Mouse (Mus musculus) megakaryocyte, adult 5-6 weeks (primary cell): Measurements from ENCODE around the gene Vac14. TPM values are rescaled to one million over a fixed set of nuclear protein-coding genes. Genes with fewer than 3 reads are reported as not detected.

Source experiments
- ATAC-seq: 2 replicates; pipeline ENCODE4 v1.8.0; 2016; ENCODE audit warnings: mild to moderate bottlenecking, inconsistent platforms; ENCODE audit not compliant: poor library complexity, severe bottlenecking
- total RNA-seq, 2 experiments: library from RNA; stranded (forward) in 1 of 2; stranded (reverse) in 1 of 2; fragments of 153-499, 151-499 nt in 1 of 2; fragments of 221-1000, 200-1000 nt in 1 of 2; gene quantifications; 2 replicates each; pipeline versions ENCODE4 v1.2.3 to v1.2.4; 2015 to 2017

Vac14 gene
- total RNA-seq, 2 experiments from 2014 or later: 25.5 to 36.1 TPM

DNA sequence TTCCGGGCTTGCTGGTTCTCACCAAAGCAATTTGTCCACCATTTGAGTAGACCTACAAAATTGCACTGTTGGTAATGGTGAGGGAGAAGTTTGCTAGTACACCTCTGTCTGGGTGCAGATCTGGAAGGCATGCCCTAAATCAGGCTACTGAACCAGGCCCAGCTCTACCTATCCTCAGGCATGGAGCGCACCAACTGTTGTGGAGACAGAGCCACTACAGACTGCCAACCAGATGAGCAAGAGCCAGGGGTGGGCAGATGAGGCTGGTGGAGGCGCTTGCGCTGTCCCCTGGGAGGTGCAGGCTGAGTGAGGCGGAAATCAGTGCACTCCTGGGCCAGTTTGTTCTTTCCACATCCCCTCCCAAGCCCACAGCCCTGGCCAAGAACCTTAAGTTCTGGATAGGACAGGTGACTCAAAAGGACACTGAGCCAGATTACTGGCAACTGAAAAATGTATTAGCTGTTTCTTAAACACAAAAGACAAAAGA, 58.8 kb downstream of the Vac14 start:
- ATAC-seq: no peak

DNA sequence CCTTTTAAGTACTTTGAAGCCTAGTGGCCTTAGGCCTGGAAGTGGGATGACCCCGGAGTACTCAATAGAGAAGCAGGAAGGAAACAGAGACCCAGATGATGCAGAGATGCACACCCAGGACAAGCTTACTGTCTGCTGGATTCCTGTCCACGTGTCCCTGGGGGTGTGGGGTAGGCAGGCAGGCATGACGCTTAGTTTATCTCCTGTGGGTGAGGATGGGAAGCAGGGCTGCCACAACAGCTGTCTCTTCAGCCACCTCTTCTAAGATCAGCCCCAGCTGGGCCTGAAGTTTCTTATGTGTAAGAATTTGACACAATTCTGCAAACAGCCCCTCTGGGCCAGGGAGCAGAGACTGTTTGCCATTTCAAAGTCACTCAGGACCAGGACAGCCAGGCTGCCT, 60.6 kb downstream of the Vac14 start:
- ATAC-seq: no peak

DNA sequence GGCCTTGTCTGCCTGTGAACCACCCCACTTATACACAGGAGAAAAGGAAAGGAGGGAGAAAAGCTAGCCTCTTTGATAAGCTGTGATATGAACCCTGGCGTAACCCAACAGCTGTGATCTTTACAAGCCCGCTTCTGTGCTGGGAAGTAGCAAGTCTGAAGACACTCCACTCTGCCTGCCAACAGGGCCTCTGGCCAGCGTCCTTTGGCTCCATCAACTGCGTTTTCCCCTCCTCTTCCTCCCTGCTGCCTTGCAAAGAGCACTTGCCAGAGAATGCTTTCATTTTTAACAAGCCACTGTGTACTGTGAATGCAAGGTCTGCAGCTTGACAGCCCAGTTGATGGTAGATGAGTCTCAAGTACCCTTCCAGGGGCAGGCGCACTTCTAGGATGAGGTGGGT, 69.3 kb downstream of the Vac14 start:
- ATAC-seq: no peak

DNA sequence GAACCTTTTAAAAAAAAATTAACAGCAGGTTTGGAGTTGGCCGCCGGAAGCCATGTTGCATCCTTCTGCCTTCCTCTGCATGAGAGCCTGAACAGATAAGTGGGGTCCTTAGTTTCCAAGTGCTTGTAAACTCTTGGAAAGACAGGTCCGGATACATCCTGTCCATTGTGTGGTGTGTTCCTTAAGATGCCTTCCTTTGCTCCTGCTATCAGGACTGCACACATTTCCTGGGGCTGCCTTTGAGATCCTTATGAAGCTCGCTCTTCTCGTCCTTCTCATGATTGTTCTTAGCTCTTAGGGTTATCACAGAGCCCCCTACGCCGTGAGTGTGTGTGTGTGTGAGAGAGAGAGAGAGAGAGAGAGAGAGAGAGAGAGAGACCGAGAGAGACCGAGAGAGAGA, 71.6 kb downstream of the Vac14 start:
- ATAC-seq: no peak

DNA sequence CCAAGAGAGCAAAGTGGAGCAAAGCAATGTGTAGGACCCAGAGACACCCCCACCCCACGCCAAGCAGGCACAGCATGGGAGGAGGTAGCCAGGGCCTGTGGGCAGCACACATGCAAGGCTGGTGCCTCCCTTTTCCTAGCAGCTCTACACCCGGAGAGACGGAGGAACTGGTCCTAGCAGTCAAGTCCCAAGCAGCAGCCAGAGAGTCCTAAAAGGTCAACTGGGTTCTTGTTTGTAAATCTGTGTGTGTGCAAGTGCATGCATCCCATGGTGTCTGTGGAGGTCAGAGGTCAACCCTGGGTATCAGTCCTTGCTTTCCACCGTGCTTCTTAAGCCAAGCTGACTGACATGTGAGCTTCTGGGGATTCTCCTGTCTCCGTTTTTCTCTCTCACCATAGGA, 75.8 kb downstream of the Vac14 start:
- ATAC-seq: no peak

DNA sequence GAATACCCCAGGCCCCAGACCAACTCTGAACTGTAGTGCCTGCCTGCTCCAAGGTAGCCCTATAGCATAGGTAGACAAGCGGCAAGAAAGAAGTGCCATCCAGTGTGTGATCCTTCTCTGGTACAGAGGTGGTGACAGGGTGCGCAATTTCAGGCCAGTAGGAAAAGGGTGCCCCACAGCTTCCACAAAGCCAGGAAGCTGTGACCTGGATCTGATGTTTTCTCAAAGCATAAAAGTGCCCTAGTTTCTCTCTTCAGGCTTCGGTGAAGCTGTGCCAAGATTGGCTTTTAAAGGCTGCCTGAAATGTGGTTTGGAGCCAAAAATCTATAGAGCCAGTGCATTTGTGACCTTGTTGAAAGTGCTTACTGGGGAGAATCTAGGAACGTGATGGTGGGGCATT, 76.4 kb downstream of the Vac14 start:
- no peak for ATAC-seq

DNA sequence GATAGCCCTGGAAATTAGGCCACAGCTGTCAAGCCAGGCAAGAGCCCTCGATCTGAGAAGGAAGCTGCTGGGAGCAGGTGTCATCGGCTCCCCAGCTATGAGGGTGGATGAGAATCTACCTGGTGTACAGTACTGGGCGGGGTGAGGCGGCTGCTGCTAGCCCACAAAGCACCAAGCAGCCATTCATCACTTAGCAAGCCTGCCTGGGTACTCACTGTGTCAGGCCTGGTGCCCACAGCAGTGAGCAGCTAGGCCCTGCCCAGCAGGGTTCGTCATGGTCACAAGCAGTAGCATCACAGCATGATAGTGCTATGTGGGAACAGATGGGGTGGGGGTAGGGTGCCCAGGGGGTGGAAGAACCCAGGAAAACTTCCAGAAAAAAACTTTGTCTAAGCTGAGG, 77.0 kb downstream of the Vac14 start:
- no peak for ATAC-seq

DNA sequence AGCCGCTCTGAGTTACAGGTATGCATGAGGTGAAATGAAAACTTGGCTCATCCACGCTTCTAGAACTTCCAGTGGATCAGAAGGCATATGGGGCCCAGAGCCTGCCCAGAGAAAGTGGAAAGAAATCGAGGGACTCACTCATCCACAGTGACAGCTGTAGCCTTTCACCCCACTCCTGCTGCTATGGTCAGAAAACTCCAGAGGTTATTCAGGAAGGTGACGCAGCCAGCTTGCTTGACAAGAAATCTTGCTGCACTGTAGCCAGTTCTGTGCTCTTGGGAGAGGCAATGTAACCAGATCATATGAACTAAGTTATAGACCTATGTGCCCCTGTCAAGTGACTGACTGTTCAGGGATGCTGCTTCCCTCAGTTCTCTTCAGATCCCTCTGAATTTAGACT, 77.7 kb downstream of the Vac14 start:
- ATAC-seq: no peak

DNA sequence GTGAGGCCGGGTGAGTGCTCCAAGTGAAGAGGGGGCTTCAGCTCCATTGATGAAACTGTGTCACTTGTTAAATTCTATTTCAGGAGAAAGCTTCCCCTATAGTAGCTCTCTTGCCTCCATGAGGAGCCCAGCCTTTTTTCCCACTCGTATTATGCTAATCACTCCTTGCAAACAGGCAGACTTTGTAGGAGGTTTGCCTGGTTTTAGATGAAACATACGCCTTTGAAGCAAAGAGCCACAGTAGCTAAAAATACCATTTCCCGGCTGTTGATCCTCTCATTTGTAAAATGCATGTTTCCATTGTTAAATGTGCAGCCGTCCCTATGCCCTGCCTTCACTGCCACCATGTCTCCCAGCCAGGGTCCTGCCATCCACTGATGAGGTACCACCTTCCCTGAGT, 79.2 kb downstream of the Vac14 start:
- no peak for ATAC-seq

DNA sequence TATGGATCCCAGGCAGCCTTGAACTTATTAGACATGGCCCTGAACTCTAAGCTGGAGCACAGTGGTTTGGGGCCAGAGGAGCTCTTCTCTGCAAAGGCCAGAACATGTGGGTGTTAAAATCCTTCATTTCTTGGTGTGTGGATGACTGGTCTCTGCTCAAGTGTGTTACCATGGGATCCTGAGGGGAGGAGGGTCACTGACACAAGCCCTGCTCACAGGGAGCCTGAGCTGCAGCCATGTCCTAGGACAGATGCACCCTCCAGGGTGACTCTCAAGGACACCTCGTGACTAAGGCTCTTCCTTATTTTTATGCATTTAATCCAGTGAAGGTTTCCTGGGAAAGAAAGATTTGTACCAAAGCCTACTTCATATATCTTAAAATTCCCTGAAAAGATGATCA, 79.7 kb downstream of the Vac14 start:
- ATAC-seq: no peak

DNA sequence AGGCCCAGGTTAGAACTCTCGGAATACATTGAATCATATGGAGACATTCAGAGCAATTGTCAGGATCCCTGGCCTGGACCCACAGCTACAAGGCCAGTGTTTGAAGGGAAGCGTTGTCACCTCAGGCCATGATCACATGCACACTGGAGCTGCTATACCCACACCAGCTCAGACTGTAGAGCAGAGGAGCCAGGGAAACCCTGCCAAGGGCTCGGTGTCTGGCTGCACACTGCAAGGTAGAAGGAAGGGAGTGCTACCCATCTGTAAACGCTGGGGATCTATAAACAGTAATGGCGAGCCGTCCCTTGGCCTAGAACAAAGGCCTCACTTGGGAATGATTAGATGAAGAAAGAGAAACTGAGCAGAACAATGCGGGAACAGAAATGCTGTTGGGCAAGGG, 81.1 kb downstream of the Vac14 start:
- ATAC-seq: no peak

DNA sequence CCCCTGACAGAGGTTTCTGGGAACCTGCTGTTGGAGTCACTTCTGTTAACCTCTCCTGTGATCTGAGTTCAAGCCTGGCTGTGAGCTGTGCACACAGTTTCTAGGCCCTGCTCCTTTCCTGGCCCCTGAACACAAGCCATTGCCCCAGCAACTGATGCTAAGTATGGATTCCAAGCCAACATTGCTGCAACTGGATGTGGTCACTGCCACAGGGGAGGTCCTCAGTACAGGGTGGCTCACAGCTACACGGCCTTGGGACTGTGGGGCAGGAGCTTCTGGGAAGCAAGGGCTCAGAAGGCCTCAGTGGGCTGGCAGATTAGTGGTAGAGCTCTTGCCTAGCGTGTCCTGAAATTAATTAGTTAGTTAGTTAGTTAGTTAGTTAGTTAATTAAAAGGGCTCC, 82.2 kb downstream of the Vac14 start:
- ATAC-seq: no peak

DNA sequence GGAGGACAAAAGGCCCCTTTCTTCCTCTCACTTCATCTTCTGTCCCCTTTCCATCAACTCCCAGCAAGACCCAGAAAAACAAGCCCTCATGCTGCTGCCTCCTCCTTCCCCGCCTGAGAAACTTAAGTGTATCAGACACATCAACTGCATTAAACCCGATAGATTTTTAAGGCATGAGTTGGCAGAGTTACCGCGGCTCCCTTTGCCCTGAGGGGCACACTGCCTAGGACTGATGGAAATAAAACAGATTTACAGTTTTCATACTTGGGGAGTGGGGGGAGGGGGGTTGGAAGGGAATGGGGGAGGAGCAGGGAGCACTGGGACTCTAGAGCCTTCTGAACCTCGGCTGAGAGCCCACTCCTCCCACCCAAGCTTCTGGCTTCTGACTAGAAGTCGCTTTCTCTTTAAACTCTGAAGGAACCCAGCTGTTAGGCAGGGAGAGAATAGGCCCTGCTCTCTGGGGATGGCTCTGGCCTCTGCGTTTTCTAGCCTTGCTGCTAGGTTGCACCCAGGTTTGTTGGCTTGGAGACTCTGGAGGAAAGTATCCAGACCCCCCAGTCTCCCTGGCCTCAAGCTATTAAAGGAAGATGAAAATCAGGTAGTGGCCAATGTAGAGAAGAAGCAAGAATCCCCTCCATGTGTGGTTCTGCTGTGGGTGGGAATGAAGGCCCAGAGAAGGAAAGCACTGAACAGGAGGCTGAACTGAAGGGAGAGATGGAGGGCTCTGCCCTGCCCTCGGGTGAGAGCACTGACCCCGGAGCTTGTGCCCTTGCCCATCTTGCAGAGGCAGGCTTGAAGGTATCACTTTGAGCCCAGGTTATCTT, 84.5 kb downstream of the Vac14 start:
- no peak for ATAC-seq

DNA sequence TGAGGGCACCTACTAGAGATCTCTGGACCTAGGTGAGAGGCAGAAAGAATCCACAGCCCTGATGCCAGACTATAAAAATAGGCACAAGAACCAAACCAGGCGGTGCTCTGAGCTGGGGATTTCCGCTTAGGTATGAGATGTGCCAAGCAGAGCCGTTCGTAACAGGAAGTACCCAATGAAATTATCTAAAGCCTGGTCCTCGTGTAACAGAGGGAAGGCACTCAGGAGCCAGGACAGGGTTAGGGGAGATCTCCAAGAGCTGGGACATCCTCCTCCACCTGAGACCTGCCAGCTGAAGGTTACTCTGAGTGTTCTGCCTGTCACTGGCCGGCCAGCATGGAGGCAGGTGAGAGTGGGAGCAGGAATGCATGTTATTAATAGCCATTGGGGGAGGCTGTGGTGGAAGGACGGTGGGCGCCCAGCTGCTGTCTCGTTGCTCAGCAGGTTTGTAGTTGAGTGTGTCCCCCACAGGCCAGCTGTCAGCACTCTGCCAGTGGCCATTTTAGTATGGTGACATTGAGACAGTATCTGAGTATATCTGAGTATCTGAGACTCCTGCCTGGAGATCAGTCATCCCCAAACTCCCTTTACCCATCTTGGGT, 85.2 kb downstream of the Vac14 start:
- no peak for ATAC-seq

DNA sequence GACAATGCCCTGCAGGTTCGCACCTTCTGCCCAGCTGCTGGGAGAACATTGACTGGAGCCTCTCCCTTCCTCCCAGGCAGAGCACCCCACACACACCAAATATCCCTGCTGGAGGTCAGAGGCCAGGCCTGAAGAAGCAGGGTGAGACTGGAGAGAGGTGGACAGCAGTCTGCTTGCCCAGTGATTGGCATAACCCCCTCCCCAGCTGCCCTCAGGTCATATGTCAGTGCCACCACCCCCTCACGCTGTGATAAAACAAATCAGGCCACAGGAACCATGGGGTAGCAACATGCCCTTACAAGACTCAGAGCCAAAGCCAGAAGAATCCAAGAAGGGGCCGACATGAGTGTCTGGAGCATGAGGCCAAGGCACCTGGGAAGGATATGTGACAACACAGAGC, 85.7 kb downstream of the Vac14 start:
- no peak for ATAC-seq

DNA sequence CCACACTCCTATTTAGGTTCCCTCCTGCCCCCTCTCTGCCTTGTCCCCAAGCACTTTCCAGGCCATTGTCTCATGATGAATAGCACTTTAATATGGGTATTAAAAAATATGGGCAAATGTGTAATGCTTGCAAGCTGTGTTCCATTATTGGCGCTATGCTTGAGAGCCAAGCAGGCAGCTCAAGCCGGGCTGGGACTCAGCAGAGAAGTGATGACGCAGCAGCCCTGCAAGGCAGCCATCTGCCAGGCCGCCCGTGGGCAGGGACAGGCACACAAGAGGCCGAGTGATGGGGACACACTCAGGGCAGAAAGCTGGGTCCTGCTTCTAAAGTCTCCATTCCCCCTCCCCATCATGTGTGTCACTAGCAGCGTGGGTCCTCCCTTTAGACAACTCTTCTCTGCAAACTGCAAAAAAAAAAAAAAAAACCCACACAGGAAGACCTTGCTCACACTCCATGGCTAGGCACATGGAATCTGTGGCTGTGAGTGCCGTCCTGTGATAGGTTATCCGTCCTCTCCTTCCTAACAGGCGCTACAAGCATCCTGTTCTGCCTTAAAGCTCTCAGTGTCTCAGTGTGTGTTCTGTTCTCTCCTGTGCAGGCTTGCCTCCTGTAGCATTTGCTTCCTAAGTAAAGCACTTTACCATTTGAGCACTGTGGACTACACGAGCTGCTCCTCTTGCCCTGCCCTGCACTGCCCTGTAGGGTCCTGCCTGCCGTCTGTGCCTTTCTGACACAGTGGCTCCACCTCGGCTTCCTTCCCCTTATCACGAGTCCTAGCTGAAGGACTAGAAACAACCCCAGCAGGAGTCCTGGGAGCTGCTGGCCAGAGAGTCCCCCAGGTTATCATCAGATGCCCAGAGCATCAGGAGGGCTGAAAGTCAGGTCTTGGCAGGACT, 87.3 kb downstream of the Vac14 start:
- no peak for ATAC-seq

DNA sequence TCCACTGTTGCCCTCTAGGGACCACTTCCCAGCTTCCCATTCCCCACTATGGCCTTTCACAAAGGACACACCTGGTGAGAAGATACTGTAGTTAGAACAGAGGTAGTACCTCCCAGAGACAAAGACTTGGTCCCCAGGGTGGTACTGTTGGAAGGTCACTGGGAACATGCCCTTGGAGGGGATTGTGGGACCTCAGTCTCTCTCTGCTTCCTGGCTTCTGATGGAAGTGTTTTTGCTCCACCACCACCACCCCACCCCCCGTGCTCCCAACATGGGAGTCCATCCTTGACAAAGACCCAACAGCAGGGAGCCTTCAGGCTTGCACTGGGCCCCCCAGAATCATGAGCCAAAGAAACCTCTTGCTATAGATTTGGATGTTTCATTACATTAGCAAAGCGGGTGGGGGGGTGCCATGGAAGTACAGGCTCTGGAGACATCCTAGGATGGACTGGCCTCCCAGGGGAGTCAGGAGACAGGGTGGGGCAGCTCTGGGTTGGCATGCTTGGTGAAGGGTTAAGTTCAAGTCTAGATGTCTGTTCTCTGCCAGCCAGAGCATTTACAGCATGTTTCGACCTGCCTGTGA, 88.0 kb downstream of the Vac14 start:
- ATAC-seq: no peak

DNA sequence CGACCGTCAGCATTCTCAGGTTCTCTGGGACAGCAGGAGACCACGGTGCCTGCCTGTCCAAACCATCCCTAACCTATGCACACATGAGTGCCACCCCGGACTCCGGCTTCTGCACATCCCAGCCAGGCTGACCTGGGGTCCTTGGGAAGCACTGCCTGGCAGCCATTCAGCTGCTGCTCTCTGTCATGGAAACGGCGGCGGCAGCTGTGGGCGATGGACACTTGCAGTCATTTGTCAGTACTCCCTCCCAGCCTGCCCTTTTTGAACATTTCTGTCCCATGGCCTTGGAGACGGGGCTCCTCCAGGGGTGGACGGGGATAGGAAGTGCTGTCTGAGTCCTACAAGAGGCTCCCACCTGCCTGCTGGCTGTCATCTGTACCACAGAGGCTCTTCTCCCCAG, 90.0 kb downstream of the Vac14 start:
- no peak for ATAC-seq

DNA sequence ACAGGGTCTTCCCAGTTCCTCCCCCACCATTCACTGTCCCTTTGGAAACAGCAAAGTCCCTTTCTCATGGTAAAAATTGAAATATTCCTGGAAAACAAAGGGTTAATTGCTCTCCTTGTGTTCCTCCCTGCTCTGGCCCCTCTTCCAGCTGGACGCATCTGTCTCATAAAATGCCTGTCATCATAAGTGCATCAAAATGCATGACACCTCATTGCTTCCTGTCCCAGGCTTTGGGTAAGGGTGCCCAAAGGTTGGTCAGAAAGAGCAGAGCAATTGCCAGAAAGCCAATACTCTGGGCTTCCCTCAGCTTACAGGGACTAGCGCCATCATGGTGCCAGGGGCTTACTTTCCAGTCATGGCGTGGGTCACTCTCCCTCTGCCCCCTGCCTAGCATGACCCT, 92.2 kb downstream of the Vac14 start:
- ATAC-seq: no peak

DNA sequence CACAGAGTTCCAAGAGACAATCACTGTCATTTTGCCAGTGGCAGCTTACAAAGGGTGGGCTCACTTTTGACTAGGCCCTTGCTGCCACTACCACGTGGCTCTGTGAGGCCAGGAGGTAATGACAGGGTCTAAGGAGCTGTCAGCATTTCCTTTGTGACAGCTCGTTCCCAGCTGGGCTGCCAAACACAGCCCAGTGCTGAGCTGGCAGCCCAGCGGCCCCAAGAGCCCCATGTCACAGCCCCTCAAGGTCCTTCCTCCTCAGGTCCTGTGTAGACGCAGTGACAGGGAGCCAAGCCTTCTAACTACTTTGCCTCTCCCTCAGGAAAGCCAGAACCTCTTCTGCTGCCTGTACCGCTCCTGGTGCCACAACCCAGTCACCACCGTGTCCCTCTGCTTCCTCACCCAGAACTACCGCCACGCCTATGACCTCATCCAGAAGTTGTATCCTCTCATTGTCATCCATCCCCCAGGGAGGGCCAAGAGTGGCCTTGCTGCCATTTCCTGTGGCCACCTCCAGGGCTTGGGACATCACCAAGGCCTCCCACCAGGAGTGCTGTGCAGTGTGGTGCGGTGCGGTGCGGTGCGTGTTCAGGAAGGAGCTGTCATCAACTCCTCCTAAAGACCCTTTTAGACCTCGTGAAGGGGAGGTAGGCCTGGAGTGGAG, 93.0 kb downstream of the Vac14 start:
- ATAC-seq: no peak

DNA sequence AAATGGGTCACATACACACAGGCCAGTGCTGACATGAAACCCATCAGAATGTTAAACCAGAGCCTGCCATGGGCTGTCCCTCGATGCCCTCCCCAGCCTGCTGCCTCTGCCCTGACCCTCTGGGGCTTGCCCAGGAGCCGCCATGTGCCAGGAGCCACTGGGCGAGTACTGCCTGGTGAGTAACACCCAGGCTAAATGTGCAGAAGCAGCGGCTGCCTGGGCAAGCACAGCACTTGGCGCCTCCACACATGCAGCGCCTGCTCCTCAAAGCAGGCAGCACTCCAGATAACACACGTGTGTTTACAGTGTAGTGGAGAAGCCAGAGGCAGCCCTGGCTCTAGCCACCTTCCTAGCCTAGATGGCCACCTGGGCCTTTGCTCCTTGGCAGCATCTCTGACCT, 94.7 kb downstream of the Vac14 start:
- no peak for ATAC-seq
